Mouse (Mus musculus) gastrocnemius, postnatal 10 days (tissue): Measurements from ENCODE around the gene Fam205a1. TPM values are rescaled to one million over a fixed set of nuclear protein-coding genes. Genes with fewer than 3 reads are reported as not detected.

Source experiments
- total RNA-seq, 2 experiments: library from RNA; stranded (reverse); gene quantifications; 2 replicates each; pipeline ENCODE4 v1.2.3; 2021

Fam205a1 gene
- total RNA-seq, 2 experiments from 2014 or later, result not detected

Other genes with a start within 250 kb of the Fam205a1 start
- gene Gm10591, start 241.7 kb downstream of the Fam205a1 start, total RNA-seq, result not detected
- 1 to 10 TPM; 1.7 to 2.1 TPM for gene Gm2564, start 224.2 kb downstream of the Fam205a1 start, total RNA-seq
- gene Ccl27b, start 198.6 kb downstream of the Fam205a1 start, total RNA-seq, result not detected
- gene Il11ra2, start 192.0 kb downstream of the Fam205a1 start, total RNA-seq, result not detected
- gene 4930578G10Rik, start 118.3 kb downstream of the Fam205a1 start, total RNA-seq, result not detected
- not detected for gene Ccl19, start 97.3 kb downstream of the Fam205a1 start, total RNA-seq
- gene Ccl21a, start 79.9 kb downstream of the Fam205a1 start, total RNA-seq, result 1 to 10 TPM; 7.7 to 8.6 TPM
- gene Gm12394, start 2.9 kb upstream of the Fam205a1 start, total RNA-seq, result not detected
- under 1 TPM; 0.38 to 0.63 TPM for gene Fam205c, start 20.3 kb upstream of the Fam205a1 start, total RNA-seq
- gene Phf24, start 62.8 kb upstream of the Fam205a1 start, total RNA-seq, result 1 to 10 TPM in 1 of 2 experiments, under 1 TPM in 1; 0.78 to 1.3 TPM
- gene Dnajb5, start 95.9 kb upstream of the Fam205a1 start, total RNA-seq, result 100 to 1,000 TPM; 114 to 122 TPM
- gene 1700022I11Rik, start 115.7 kb upstream of the Fam205a1 start, total RNA-seq, result not detected
- gene Vcp, start 146.6 kb upstream of the Fam205a1 start, total RNA-seq, result 100 to 1,000 TPM; 270 to 274 TPM
- gene Fancg, start 156.6 kb upstream of the Fam205a1 start, total RNA-seq, result 1 to 10 TPM; 2.9 to 5.0 TPM
- 1 to 10 TPM; 7.6 to 9.6 TPM for gene Pigo, start 171.9 kb upstream of the Fam205a1 start, total RNA-seq
- gene Stoml2, start 177.8 kb upstream of the Fam205a1 start, total RNA-seq, result 10 to 100 TPM; 81.8 to 84.3 TPM
- gene Fam214b, start 192.3 kb upstream of the Fam205a1 start, total RNA-seq, result 10 to 100 TPM; 19.3 to 23.7 TPM
- 1 to 10 TPM; 5.0 to 7.1 TPM for gene Unc13b, start 205.1 kb upstream of the Fam205a1 start, total RNA-seq